Mouse (Mus musculus) heart, postnatal 0 days (tissue): ENCODE data around the gene Glod4. TPM values are rescaled to one million over a fixed set of nuclear protein-coding genes. Genes with fewer than 3 reads are reported as not detected.

Experiments used
- ATAC-seq: fragments of 200-750 bp; cut with Nextera tagmentation; 2 replicates; pipeline ENCODE4 v1.8.0; 2017; ENCODE audit warnings: low read depth, moderate number of reproducible peaks, moderate library complexity; ENCODE audit not compliant: insufficient read depth
- DNase-seq: peaks from one replicate; pipeline ENCODE4 v3.0.0-alpha.2; 2016; ENCODE audit warnings: low spot score
- H3K27ac ChIP-seq: fragments of 300-500 bp; sonication (generic); 2 replicates; pipeline ENCODE4 v1.5.1; 2014; ENCODE audit warnings: low read depth, mild to moderate bottlenecking
- H3K27me3 ChIP-seq: fragments of 300-500 bp; sonication (generic); 2 replicates; pipeline ENCODE4 v1.6.1; 2014; ENCODE audit warnings: low read length, mixed read lengths; ENCODE audit not compliant: control insufficient read depth, insufficient read depth
- H3K36me3 ChIP-seq: fragments of 300-500 bp; sonication (generic); replicated peaks from 2 replicates; pipeline ENCODE4 v1.6.1; 2014; ENCODE audit warnings: low read length, mixed read lengths; ENCODE audit not compliant: control insufficient read depth, insufficient read depth
- H3K4me1 ChIP-seq: fragments of 300-500 bp; sonication (generic); 2 replicates; pipeline ENCODE4 v1.6.1; 2014; ENCODE audit warnings: antibody characterized with exemption; ENCODE audit not compliant: control insufficient read depth, insufficient read depth
- H3K4me2 ChIP-seq: fragments of 300-500 bp; sonication (generic); 2 replicates; pipeline ENCODE4 v1.6.1; 2014; ENCODE audit warnings: low read depth, mild to moderate bottlenecking, low read length, moderate library complexity
- H3K4me3 ChIP-seq: fragments of 300-500 bp; sonication (generic); 2 replicates; pipeline ENCODE4 v1.5.1; 2014; ENCODE audit warnings: low read depth, low read length
- H3K9ac ChIP-seq: fragments of 300-500 bp; sonication (generic); replicated peaks from 2 replicates; pipeline ENCODE4 v1.6.1; 2014; ENCODE audit warnings: low read depth, low read length, mixed read lengths
- H3K9me3 ChIP-seq: fragments of 300-500 bp; sonication (generic); replicated peaks from 2 replicates; pipeline ENCODE4 v1.6.1; 2016; ENCODE audit warnings: low read length; ENCODE audit not compliant: control insufficient read depth
- CTCF ChIP-seq: IDR thresholded peaks from 2 replicates; pipeline ENCODE4 v1.5.1; 2016; ENCODE audit warnings: antibody characterized with exemption, control low read depth, low read depth
- EP300 ChIP-seq: IDR thresholded peaks from 2 replicates; pipeline ENCODE4 v1.6.1; 2016; ENCODE audit warnings: antibody characterized with exemption, low read depth
- WGBS: fragments of 180-500 bp; shearing (Covaris S2); extraction: QIAGEN DNeasy Blood & Tissue Kit; methylation state at CpG from one replicate; pipeline ENCODE4 v1.1.7; 2014; 5-methylcytosine and 5-hydroxymethylcytosine counted together
- polyA plus RNA-seq: library from polyadenylated mRNA; unstranded; fragments of >200 nt; fragmentation: Nextera tagmentation; extraction: Ambion mirVana; gene quantifications from 2 replicates; pipeline ENCODE4 v1.2.1, GENCODE M21; 2015
- total RNA-seq: library from RNA; depleted of rRNA; stranded (reverse); fragments of >200 nt; gene quantifications from 2 replicates; pipeline ENCODE4 v1.2.3, GENCODE M21; 2014; ENCODE audit warnings: low replicate concordance

The Glod4 gene
- total and polyA plus RNA-seq, 2 experiments from 2014 or later, result 30.6 to 102 TPM

DNA sequence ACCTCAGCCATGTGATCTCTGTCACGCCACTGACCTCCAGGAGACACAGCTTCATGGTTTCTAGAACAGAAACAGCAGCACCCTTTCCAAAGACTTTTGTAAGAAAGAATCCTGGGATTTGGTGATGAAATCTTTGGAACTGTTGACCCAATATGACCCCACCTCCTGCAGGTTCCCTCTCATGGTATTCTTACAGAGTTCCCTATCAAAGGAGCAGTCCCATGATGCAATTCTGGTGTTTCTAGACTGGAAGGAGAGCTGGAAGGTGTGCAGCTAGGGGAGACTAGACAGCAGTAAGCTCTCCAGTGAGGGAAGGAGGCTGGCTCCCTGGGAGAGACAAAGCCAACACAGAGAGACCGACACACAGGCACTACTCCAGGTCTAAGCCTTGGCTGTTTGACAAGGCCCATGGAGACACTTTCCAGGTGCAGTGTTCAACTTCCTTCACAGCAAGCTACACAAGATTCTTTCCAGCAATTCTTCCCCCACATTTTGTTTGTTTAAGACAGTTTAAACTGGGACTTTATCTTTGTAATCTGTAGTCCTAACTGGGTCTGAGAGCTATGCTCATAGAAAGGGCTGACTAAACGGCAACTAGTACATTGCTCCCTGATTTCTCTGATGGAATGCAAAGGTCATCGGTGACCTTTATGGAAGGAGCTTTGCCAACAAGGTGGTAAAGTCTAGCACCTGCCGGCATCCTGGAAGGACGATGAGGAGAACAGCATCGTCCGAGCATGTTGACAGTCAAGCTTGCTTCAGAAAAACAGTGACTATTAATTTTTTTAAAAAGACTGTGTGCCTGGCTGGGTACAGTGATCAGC lies 97.1 kb downstream of the Glod4 start:
- Histone ChIP-seq H3K4me2 (no peak overlapping the region), H3K36me3 (no peaks in the 10 kb centered on the region), H3K4me3 (no peak overlapping the region), H3K9me3 (no peaks in the 10 kb centered on the region), H3K4me1 (peaks cover 15% of the 10 kb centered on the region), H3K9ac (no peak overlapping the region), H3K27me3 (no peaks in the 10 kb centered on the region), H3K27ac (no peak overlapping the region)
- TF ChIP-seq EP300 (no peak), CTCF (no peak)
- DNase-seq, result no peak
- no peak for ATAC-seq
- WGBS, result 80% methylated on average over 8 of the region's 8 CpGs

DNA sequence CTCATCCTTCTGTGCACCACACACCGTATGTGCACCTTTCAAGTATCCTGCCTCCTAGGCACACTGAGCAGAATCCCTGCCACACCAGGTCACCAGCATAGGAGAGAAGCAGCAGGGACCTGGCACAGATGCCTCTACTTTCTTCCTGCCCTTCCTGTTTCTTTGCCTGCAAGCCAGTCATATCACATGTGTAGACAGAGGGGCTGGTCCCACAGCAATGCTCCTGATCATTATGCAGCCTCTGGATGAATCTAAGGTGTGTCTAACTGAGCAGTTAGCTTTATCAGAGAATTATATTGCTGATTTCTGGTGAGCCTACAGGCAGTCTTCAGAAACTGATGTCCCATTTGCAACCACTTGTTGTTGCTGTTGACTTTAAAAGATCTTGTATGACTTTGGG lies 98.4 kb downstream of the Glod4 start:
- no peak for ATAC-seq
- 95% methylated on average over 1 of the region's 1 CpGs for WGBS
- DNase-seq, result no peak

DNA sequence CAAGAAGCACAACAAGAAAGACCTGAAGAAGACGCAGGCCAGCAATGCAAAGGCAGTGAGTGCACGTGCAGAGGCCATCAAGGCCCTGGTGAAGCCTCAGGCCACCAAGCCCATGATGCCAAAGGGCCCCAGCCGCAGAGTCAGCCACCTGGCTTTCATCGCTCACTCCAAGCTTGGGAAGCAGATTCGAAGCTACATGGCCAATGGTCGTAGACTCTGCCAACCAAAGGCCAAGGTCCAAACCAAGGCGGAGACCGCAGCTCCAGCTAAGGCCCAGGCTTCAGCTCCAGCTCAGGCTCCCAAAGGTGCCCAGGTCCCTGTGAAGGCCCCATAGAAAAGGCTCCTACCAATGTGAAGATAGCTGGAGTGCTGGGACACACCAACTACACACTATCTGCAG lies 99.1 kb downstream of the Glod4 start:
- Histone ChIP-seq H3K4me3 (no peak overlapping the region), H3K27ac (no peak overlapping the region), H3K36me3 (no peaks in the 10 kb centered on the region), H3K4me2 (no peak overlapping the region), H3K9me3 (no peaks in the 10 kb centered on the region), H3K9ac (no peak overlapping the region), H3K27me3 (no peaks in the 10 kb centered on the region), H3K4me1 (peaks cover 15% of the 10 kb centered on the region)
- ATAC-seq (no peak), DNase-seq (no peak)
- WGBS, result 89% methylated on average over 8 of the region's 8 CpGs
- TF ChIP-seq CTCF, result no peak
- TF ChIP-seq EP300, result no peak

More for the DNA sequence above, 98.4 kb downstream of the Glod4 start:
- Histone ChIP-seq H3K36me3 (no peaks in the 10 kb centered on the region), H3K4me3 (no peak overlapping the region), H3K4me2 (no peak overlapping the region), H3K9me3 (no peaks in the 10 kb centered on the region), H3K4me1 (peaks cover 15% of the 10 kb centered on the region), H3K27ac (no peak overlapping the region), H3K9ac (no peak overlapping the region), H3K27me3 (no peaks in the 10 kb centered on the region)
- TF ChIP-seq EP300, result no peak
- TF ChIP-seq CTCF, result no peak

DNA sequence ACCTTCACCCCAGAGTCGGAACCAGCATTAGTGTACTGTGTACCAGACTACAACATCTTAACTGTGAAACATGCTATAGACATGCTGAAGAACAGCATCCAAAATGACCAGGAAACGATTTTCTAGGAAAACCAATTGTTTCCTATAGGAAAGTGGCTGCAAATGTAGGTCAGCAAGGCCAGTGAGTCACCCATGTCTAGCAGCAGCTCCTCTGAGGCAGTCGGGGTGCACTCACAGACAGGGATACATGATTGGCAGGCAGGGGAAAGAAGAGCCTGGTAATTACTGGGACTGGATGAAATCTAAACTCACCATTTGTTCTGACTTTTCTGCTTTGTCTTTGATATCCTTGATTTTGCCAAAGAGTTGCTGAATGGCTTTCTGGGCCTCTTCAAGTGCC lies 105.5 kb downstream of the Glod4 start:
- Histone ChIP-seq H3K9me3 (no peaks in the 10 kb centered on the region), H3K4me3 (no peak overlapping the region), H3K36me3 (peaks cover 45% of the 10 kb centered on the region), H3K9ac (no peak overlapping the region), H3K27me3 (no peaks in the 10 kb centered on the region), H3K4me2 (no peak overlapping the region), H3K4me1 (0 out of 2 replicates have a peak, but pooled peaks cover 5% of the 10 kb centered on the region), H3K27ac (no peak overlapping the region)
- WGBS, result 71% methylated on average over 3 of the region's 3 CpGs
- TF ChIP-seq EP300, result no peak
- no peak for TF ChIP-seq CTCF
- no peak for DNase-seq
- ATAC-seq, result no peak

DNA sequence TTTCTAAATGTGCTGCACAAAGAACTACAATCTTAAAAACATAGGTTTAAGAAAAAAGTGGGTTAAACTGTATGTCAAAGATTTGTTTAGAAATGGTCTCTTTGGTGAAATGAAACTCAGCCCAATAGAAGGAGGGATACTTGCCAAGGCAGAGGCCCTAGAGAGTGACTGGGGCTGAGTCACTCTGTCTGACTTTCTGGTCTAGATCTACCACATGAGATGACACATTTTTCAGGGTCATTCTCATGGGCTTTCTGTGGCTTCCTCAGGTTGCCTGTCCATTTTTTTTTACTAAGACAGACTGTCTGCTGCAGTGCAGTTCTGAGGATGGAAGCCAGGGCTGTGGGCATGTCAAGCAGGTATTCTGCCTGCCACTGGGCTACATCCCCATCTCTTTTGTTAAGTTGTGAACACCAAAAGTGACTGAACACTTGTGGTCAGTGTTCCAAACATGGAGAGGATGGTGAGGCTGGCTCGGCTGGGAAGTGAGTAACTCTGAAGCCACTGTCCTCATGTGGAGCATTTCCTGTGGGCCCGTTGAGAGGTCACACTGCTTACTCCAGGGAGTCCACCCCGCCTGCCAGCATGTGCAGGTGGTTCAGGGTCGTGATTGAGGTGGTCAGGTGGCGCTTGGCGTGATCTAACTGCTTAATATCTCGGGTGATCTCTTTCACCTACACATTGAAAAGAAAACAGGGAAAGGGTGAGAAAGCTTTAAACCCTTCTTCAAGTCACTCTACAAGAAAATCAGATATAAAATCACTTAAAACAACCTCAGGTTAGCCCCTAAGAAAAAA lies 107.7 kb downstream of the Glod4 start:
- Histone ChIP-seq H3K4me1 (0 out of 2 replicates have a peak, but pooled peaks cover 5% of the 10 kb centered on the region), H3K4me3 (no peak overlapping the region), H3K9me3 (no peaks in the 10 kb centered on the region), H3K9ac (no peak overlapping the region), H3K27ac (no peak overlapping the region), H3K4me2 (no peak overlapping the region), H3K27me3 (no peaks in the 10 kb centered on the region), H3K36me3 (peaks cover 45% of the 10 kb centered on the region)
- ATAC-seq (no peak), DNase-seq (no peak)
- WGBS, result 80% methylated on average over 7 of the region's 7 CpGs
- TF ChIP-seq EP300 (no peak), CTCF (no peak)
